Mouse (Mus musculus): ENCODE data around the gene Trpm8. TPM values are rescaled to one million over a fixed set of nuclear protein-coding genes. Genes with fewer than 3 reads are reported as not detected.

The Trpm8 gene
- total and polyA plus RNA-seq, 2 experiments from 2014 or later = 0.36 to 0.38 TPM

GRCm38 (mm10) chr1:88301121-88302014, 23.9 kb downstream of the Trpm8 start:
- ATAC-seq = no peak; the same call in 1 of the 2 replicates
- Histone ChIP-seq H3K9me3 (ENCODE audit: low read length) (peaks cover 85% of the 10 kb centered on the region), H3K4me3 (ENCODE audit: low read depth, low read length) (no peak overlapping the region), H3K4me2 (ENCODE audit: low read depth) (no peak overlapping the region), H3K4me1 (ENCODE audit: insufficient read depth) (no peaks in the 10 kb centered on the region), H3K27ac (ENCODE audit: low read depth, low read length) (no peak overlapping the region), H3K27me3 (ENCODE audit: insufficient read depth, low read length) (no peaks in the 10 kb centered on the region), H3K36me3 (ENCODE audit: insufficient read depth) (no peaks in the 10 kb centered on the region), H3K9ac (no peak overlapping the region)
- 69% methylated on average over 9 of the region's 9 CpGs for WGBS
- peak; percentile 55 for TF ChIP-seq CTCF (IDR thresholded peaks at IDR 0.05; ENCODE audit: low read depth)
- DNase-seq = no peak

GRCm38 (mm10) chr1:88302057-88302740, 24.7 kb downstream of the Trpm8 start:
- Histone ChIP-seq H3K36me3 (ENCODE audit: insufficient read depth) (no peaks in the 10 kb centered on the region), H3K9ac (no peak overlapping the region), H3K4me1 (ENCODE audit: insufficient read depth) (no peaks in the 10 kb centered on the region), H3K9me3 (ENCODE audit: low read length) (peaks cover 90% of the 10 kb centered on the region), H3K4me3 (ENCODE audit: low read depth, low read length) (no peak overlapping the region), H3K27ac (ENCODE audit: low read depth, low read length) (no peak overlapping the region), H3K27me3 (ENCODE audit: insufficient read depth, low read length) (no peaks in the 10 kb centered on the region), H3K4me2 (ENCODE audit: low read depth) (no peak overlapping the region)
- WGBS = 64% methylated on average over 14 of the region's 14 CpGs
- DNase-seq = no peak
- TF ChIP-seq CTCF (IDR thresholded peaks at IDR 0.05; ENCODE audit: low read depth) = no peak
- no peak for ATAC-seq

GRCm38 (mm10) chr1:88303762-88304161, 26.3 kb downstream of the Trpm8 start:
- no peak for DNase-seq
- H3K4me3 ChIP-seq (ENCODE audit: low read depth, low read length) = no peak overlapping the region
- H3K36me3 ChIP-seq (ENCODE audit: insufficient read depth) = no peaks in the 10 kb centered on the region
- WGBS = 64% methylated on average over 6 of the region's 6 CpGs
- H3K4me1 ChIP-seq (ENCODE audit: insufficient read depth) = no peaks in the 10 kb centered on the region
- ATAC-seq = no peak
- H3K27me3 ChIP-seq (ENCODE audit: insufficient read depth, low read length) = no peaks in the 10 kb centered on the region
- no peak overlapping the region for H3K27ac ChIP-seq (ENCODE audit: low read depth, low read length)
- no peak overlapping the region for H3K4me2 ChIP-seq (ENCODE audit: low read depth)
- no peak overlapping the region for H3K9ac ChIP-seq
- no peak for TF ChIP-seq CTCF (IDR thresholded peaks at IDR 0.05; ENCODE audit: low read depth)
- H3K9me3 ChIP-seq (ENCODE audit: low read length) = peaks cover 96% of the 10 kb centered on the region

- Histone ChIP-seq H3K27me3 (ENCODE audit: insufficient read depth, low read length) (no peaks in the 10 kb centered on the region), H3K4me1 (ENCODE audit: insufficient read depth) (no peaks in the 10 kb centered on the region), H3K9ac (no peak overlapping the region), H3K36me3 (ENCODE audit: insufficient read depth) (no peaks in the 10 kb centered on the region), H3K27ac (ENCODE audit: low read depth, low read length) (no peak overlapping the region), H3K4me3 (ENCODE audit: low read depth, low read length) (no peak overlapping the region), H3K9me3 (ENCODE audit: low read length) (peaks cover 96% of the 10 kb centered on the region), H3K4me2 (ENCODE audit: low read depth) (no peak overlapping the region)
- WGBS = 64% methylated on average over 8 of the region's 8 CpGs
- DNase-seq (no peak), ATAC-seq (no peak)
- no peak for TF ChIP-seq CTCF (IDR thresholded peaks at IDR 0.05; ENCODE audit: low read depth)
Observed at GRCm38 (mm10) chr1:88304261-88304985, 27.0 kb downstream of the Trpm8 start.

GRCm38 (mm10) chr1:88305018-88305795, 27.7 kb downstream of the Trpm8 start:
- 48% methylated on average over 6 of the region's 6 CpGs for WGBS
- Histone ChIP-seq H3K27me3 (ENCODE audit: insufficient read depth, low read length) (no peaks in the 10 kb centered on the region), H3K9ac (no peak overlapping the region), H3K36me3 (ENCODE audit: insufficient read depth) (no peaks in the 10 kb centered on the region), H3K27ac (ENCODE audit: low read depth, low read length) (no peak overlapping the region), H3K4me2 (ENCODE audit: low read depth) (no peak overlapping the region), H3K4me1 (ENCODE audit: insufficient read depth) (no peaks in the 10 kb centered on the region), H3K9me3 (ENCODE audit: low read length) (peaks cover 96% of the 10 kb centered on the region), H3K4me3 (ENCODE audit: low read depth, low read length) (no peak overlapping the region)
- DNase-seq = no peak
- TF ChIP-seq CTCF (IDR thresholded peaks at IDR 0.05; ENCODE audit: low read depth) = no peak
- no peak for ATAC-seq

GRCm38 (mm10) chr1:88306543-88306942, 29.1 kb downstream of the Trpm8 start:
- no peaks in the 10 kb centered on the region for H3K36me3 ChIP-seq (ENCODE audit: insufficient read depth)
- no peak overlapping the region for H3K9ac ChIP-seq
- H3K4me1 ChIP-seq (ENCODE audit: insufficient read depth) = no peaks in the 10 kb centered on the region
- whole genome bisulfite sequencing = 59% methylated on average over 1 of the region's 1 CpGs
- no peak overlapping the region for H3K4me3 ChIP-seq (ENCODE audit: low read depth, low read length)
- peaks cover 88% of the 10 kb centered on the region for H3K9me3 ChIP-seq (ENCODE audit: low read length)
- TF ChIP-seq CTCF (IDR thresholded peaks at IDR 0.05; ENCODE audit: low read depth) = no peak
- H3K27ac ChIP-seq (ENCODE audit: low read depth, low read length) = no peak overlapping the region
- ATAC-seq = peak; percentile 44; the same call in 1 of the 2 replicates
- no peak overlapping the region for H3K4me2 ChIP-seq (ENCODE audit: low read depth)
- H3K27me3 ChIP-seq (ENCODE audit: insufficient read depth, low read length) = no peaks in the 10 kb centered on the region
- DNase-seq = no peak

All from forebrain, postnatal 0 days (tissue).